Mouse (Mus musculus) stomach, postnatal 0 days (tissue): ENCODE data around the gene Shroom2.

ENCODE experiments used
- CTCF ChIP-seq: IDR thresholded peaks from 2 replicates; pipeline ENCODE4 v1.5.1; 2016; ENCODE audit warnings: antibody characterized with exemption, low read depth, mild to moderate bottlenecking, moderate library complexity
- EP300 ChIP-seq: optimal IDR thresholded peaks from 2 replicates; pipeline ENCODE3; 2016; ENCODE audit warnings: antibody characterized with exemption

DNA sequence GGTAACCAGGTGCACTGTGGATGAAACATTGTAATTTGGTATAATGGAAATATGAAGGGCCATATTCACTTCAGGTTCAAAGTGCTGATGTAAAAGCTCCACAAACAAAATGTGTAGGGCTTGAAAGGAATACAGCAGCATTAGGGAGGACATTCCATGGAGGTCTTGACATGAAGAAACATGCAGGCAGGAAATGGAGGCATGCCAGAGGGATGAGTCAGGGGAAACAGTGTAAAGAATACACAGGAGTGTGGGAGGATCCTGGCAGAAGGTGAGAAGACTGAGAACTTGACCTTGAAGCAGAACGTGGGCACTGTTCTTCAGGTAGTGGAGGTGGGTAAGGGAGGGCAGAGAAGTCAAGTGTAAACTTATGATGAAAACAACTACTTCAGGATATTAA lies 65.6 kb downstream of the Shroom2 start:
- no peak for TF ChIP-seq CTCF
- no peak for TF ChIP-seq EP300
